Mouse (Mus musculus) brain, adult 2 months (tissue): ENCODE measurements at regions not wholly inside any gene's neighbourhood (a gene's known extent, or its start where the extent isn't known, plus 50 kb on each side); places are given as distances from the start of the nearest gene placed in this dataset.

Source experiments
- DNase-seq: peaks from one replicate; pipeline ENCODE4 v3.0.0; 2011; ENCODE audit warnings: low read depth, low spot score

- DNase-seq = peak; percentile 30
Observed at GRCm38 (mm10) chr14:81770421-81770820, 1786.5 kb downstream of the Olfm4 start.

GRCm38 (mm10) chr14:81771826-81772225 is 1787.9 kb downstream of the Olfm4 start:
- DNase-seq = no peak

GRCm38 (mm10) chr14:81788859-81789258 is 1805.0 kb downstream of the Olfm4 start:
- no peak for DNase-seq

GRCm38 (mm10) chr14:81823786-81824185 is 1839.9 kb downstream of the Olfm4 start:
- no peak for DNase-seq

- no peak for DNase-seq
Observed at GRCm38 (mm10) chr14:81858617-81859016, 1874.7 kb downstream of the Olfm4 start.

- DNase-seq = peak; percentile 18
Observed at GRCm38 (mm10) chr14:81870388-81870787, 1886.5 kb downstream of the Olfm4 start.
